Mouse (Mus musculus): Measurements from ENCODE around the gene Tex2.
"Not testable (repeated sequence)": the region's sequence is repeated elsewhere in the genome, so short reads cannot be mapped to it uniquely, and the experiment has no call there.

Tex2 gene

DNA sequence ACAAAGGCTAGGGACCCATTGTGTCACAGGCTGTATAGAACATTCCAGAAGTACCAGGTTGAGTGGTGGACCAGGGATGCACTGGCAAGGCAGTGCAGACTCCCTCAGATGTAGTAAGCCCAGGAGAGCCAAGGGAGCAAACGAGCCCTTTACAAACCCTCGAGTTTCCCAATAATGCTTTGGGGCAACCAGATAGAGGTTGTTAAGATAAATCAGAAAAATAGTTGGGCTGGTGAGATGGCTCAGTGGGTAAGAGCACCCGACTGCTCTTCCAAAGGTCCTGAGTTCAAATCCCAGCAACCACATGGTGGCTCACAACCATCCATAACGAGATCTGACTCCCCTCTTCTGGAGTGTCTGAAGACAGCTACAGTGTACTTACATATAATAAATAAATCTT, 5.5 kb upstream of the Tex2 start:
- not testable (repeated sequence) for DNase-seq (ENCODE audit: low spot score in 2 of 2)

DNA sequence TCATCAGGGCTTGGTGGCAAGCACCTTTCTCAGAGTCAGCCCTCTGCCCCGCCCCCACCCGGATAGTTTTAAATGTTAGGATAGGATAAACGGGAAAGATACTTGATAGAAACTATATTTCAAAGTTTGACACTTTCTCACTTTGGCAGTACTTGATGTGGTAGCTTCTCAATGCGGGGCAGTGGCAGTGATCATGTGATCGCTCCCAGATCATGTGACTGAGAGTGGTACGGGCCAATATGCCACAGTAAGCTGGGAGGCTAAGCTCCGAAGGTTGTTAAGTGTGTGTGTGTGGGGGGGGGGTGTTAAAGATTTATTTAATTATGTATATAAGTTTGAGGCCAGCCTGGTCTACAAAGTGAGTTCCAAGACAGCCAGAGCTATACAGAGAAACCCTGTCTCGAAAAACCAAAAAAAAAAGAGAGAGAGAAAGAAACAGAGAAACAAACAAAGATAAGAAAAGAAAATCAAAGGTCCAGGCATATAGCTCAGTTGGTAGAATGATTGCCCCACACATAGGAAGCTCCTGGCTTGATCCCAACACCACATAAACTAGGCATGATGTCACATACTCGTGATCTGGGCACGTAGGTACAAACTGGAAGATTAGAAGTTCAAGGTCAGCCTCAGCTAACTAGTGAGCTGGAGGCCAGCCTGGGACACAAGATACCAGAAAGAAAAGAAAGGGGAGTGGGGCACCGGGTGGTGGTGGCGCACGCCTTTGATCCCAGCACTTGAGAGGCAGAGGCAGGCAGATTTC, 4.8 kb upstream of the Tex2 start:
- DNase-seq (ENCODE audit: low spot score in 2 of 2) = no peak

DNA sequence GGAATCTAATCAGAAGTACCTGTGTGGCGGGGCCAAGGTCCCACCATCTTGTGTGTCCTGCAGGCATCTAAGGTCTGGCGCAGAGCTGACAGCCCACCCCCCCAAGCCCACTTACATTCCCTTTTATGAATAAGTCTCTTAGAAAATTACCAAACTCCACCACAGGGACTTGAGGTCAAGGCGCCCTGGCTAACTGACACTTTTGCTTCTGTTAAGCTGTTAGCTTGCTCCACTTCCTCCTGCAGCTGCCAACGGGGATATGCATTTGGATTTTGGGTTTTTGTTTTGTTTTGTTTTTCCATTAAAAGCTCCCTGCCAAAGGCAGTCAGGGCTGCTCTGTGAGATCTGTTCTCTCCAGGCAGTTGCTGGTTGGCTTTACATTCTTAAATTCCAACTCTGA, 2.3 kb upstream of the Tex2 start:
- no peak for DNase-seq (ENCODE audit: low spot score in 2 of 2)

GRCm38 (mm10) chr11:106614339-106614645, 1.1 kb upstream of the Tex2 start:
- DNase-seq (ENCODE audit: low spot score in 2 of 2) = peak in 1 of 2 experiments; percentile 41

GRCm38 (mm10) chr11:106613638-106614338, 565 bp upstream of the Tex2 start:
- DNase-seq (ENCODE audit: low spot score in 2 of 2) = no peak

DNA sequence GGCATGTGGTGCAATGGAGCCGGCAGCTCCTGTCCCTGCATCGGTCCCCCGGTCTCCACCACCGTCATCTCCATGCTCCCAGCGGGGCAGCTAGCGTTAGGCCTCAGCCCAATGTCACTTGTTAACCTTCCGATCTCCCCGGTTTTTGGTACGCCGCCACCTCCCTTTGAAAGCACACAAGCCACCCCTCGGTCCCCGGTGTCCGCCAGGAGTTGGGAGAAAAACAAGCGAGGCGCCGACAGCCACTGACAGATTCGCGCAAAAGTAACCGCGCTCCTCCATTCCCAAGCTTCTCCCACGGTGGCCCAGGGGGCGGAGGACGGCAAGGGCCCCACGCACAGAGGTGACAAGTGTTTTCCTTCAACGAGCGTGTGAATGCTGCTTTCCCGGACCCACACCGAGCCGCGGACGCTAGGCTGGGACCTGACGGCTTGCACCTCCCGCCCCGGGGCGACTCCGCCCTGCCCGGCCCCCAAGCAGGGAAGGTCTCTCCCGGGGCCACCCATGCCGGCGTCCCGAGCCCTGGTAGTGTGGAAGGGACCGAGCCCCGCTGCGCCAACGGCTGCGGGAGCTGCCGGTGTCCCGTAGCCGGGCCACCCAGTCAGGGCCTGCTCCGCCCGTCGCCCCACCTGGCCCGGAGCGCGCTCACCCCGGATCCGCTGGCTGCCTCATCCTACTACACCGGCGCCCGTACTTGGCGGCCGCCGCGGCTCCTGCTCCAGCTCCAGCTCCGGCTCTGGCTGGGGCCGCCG, 838 bp downstream of the Tex2 start:
- peak; percentile 57 to 60 for DNase-seq (ENCODE audit: low spot score in 2 of 2)

GRCm38 (mm10) chr11:106609731-106610130, 3.5 kb downstream of the Tex2 start:
- no peak for DNase-seq (ENCODE audit: low spot score in 2 of 2)

DNA sequence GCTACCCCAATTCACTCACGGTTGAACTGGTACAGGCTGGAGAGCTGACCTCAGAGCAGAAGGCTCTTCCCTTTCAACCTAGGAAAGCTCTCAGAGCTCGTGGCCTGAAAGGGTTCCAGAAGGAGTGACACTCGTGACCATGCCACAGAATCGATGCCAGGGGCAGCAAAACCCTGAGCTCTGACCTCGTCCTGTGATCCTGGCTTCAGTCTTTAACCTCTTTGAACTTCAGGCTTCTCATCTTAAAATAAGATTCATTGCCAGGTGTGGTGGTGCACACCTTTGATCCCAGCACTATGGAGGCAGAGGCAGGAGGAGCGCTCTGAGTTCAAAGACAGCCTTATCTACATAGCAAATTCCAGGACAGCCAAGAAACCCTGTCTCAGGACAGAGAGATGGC, 5.9 kb downstream of the Tex2 start:
- no peak for DNase-seq (ENCODE audit: low spot score in 2 of 2)

DNA sequence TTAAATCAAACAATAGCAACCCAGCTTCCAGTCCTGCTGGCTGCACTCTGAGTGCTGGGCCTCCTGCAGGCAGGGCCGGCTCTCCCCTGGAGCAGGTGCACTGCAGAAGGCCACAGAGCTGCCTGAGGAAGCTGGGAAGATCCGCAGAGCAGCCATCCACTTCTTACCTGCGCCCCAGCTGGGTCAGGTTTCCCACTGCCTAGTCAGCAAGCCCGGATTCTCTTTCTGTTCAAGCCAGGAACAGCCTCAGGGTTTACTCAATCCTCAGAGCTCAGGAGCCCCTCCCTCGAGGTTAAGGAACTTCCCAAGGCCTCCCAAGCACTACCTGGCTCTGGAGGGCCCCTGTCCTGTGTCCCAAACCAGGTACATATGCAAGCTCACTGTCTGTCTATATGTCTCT, 7.2 kb downstream of the Tex2 start:
- DNase-seq (ENCODE audit: low spot score in 2 of 2) = no peak

GRCm38 (mm10) chr11:106603230-106603629, 10.0 kb downstream of the Tex2 start:
- DNase-seq (ENCODE audit: low spot score in 2 of 2) = no peak

DNA sequence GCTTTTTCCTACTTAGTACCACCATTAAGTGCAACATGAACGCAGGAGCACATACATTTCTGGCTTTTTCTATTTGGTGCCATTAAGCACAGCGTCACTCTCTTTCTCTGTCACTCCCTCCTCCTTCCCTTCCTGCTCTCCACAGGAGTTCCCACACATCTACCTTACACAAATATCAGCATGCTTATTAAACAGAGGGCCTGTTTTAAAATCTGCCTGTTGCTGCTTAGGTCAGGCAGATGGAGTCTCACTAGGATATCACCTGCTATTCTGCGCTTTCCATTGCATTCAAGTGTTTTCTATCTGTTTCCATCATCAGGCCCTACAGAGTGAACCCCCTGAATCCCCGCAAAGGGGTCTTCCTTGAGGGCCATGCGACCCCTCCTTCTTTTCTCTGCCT, 13.1 kb downstream of the Tex2 start:
- DNase-seq (ENCODE audit: low spot score in 2 of 2) = no peak

GRCm38 (mm10) chr11:106599345-106599744, 13.9 kb downstream of the Tex2 start:
- DNase-seq (ENCODE audit: low spot score in 2 of 2) = no peak

DNA sequence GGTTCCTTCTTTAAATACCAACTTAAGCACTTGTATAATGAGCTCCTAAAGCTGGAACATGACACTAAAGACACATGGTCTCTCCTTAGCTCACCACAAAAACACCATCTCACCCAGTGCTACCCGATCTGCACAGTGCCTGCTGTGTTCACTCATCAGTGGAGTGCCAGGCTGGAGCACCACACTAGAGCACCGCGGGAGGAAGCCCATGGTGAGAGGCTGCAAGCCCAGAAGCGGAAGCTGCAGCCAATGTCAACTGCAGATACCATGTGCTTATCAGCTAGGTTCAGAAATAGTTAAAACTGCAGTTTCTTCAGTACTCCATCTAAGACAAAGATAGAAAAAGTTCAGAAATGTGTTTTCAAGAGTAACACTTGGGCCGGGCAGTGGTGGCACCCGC, 14.9 kb downstream of the Tex2 start:
- no peak for DNase-seq (ENCODE audit: low spot score in 2 of 2)

GRCm38 (mm10) chr11:106597737-106598330, 15.4 kb downstream of the Tex2 start:
- DNase-seq (ENCODE audit: low spot score in 2 of 2) = no peak

DNA sequence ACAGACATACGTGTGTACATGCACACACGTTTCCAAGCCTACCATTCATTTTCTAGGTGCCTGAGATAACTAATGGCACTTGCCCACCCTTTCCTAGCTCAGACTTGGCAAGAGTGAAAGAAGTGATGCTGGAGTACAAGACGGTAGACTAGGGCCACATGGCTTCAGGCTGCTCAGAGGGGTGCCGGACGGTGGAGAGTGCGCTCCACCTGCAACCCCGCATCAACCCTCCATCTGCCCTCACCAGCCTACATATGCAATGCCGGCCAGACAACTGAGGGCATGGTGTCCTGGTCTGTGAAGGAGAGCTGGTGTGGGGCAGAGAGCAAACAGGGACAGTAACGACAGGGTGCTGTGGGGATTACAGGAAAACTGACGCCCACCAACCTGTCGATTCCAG, 22.0 kb downstream of the Tex2 start:
- no peak for DNase-seq (ENCODE audit: low spot score in 2 of 2)

- no peak for DNase-seq (ENCODE audit: low spot score in 2 of 2)
Measured at GRCm38 (mm10) chr11:106590143-106590542, 23.1 kb downstream of the Tex2 start.

DNA sequence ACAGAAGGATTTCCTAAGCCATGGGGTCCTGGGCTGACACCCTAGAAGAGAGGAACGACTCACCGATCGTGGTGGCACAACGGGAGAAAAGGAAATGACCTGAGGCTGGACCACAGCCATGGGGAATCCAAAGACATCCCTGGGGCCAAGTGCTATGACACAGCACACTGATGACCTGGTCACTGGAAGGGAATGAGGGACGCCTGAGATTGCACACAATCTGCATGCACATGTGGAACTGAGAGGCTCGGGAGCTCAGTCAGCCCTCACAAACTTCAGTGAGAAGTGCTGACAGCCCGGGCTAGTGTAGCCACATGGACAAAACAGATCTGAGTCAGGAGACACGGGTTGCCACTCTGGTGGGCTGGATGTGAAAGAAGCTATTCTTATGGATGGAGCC, 24.4 kb downstream of the Tex2 start:
- no peak for DNase-seq (ENCODE audit: low spot score in 2 of 2)

DNA sequence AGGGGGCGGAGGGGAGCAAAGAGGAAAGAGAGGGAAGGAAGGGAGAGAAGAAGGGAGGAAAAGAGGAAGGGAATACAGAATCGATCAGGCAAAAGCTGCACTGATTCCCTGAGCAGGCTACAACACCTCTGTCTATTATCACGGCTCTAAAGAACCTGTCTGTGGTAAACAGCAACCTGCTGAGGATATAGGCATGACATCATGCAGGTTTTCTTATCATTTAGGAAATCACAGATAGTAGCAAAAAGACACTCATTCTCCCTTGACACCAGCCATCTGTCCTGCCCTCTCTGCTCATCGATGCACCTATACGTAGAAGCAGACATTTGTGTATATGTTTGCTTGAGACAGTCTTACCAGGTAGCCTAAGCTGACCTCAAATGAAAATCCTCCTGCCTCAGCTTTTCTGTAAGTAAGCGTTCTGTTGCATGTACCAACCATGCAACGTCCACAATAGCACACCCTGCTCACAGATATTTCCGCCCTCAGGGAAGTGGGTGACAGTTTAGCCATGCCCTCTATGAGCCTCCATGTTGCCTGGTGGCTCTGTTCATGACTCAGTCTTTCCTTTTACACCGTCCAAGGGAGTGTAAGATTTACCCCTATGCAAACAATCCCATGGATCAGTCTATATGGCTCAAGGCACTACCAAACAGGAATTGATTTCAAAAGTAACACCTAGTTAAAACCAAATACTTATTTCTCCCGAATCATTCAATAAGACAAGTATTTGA, 25.3 kb downstream of the Tex2 start:
- no peak for DNase-seq (ENCODE audit: low spot score in 2 of 2)

- DNase-seq (ENCODE audit: low spot score in 2 of 2) = no peak
Measured at GRCm38 (mm10) chr11:106583801-106584200, 29.4 kb downstream of the Tex2 start.

- DNase-seq (ENCODE audit: low spot score in 2 of 2) = no peak
Measured at GRCm38 (mm10) chr11:106581357-106581756, 31.9 kb downstream of the Tex2 start.

DNA sequence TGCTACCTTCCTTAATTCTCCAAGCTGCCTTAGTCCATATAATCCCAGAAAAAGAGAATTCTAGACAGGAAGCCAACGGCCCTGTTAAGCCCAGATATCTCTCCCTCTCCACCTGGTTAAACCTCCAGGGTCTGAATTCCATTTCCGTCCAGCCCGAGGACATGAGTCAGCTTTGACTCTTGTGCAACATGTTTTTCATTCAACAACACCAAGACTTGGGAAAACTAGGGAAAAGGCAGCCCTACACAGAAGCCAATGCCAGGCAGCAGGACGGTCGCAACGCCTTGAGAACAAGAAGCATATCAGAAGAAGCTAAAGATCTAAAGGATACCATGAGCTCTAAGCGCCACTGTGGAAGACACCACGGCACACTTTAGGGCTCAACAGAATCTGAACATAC, 32.8 kb downstream of the Tex2 start:
- DNase-seq (ENCODE audit: low spot score in 2 of 2) = no peak

- DNase-seq (ENCODE audit: low spot score in 2 of 2) = no peak
Measured at GRCm38 (mm10) chr11:106579957-106580356, 33.3 kb downstream of the Tex2 start.
